Mouse (Mus musculus) central nervous system, embryonic 14 days (tissue): ENCODE results near the gene Stox1. TPM values are rescaled to one million over a fixed set of nuclear protein-coding genes. Genes with fewer than 3 reads are reported as not detected.

Source experiments
- polyA plus RNA-seq: library from polyadenylated mRNA; depleted of rRNA; stranded (reverse); fragments of >200 nt; gene quantifications from 2 replicates; pipeline ENCODE4 v1.2.3, GENCODE M21; 2012; rRNA removed

Gene Stox1
- 2.2 and 2.5 TPM in 2 replicates for polyA plus RNA-seq

DNA sequence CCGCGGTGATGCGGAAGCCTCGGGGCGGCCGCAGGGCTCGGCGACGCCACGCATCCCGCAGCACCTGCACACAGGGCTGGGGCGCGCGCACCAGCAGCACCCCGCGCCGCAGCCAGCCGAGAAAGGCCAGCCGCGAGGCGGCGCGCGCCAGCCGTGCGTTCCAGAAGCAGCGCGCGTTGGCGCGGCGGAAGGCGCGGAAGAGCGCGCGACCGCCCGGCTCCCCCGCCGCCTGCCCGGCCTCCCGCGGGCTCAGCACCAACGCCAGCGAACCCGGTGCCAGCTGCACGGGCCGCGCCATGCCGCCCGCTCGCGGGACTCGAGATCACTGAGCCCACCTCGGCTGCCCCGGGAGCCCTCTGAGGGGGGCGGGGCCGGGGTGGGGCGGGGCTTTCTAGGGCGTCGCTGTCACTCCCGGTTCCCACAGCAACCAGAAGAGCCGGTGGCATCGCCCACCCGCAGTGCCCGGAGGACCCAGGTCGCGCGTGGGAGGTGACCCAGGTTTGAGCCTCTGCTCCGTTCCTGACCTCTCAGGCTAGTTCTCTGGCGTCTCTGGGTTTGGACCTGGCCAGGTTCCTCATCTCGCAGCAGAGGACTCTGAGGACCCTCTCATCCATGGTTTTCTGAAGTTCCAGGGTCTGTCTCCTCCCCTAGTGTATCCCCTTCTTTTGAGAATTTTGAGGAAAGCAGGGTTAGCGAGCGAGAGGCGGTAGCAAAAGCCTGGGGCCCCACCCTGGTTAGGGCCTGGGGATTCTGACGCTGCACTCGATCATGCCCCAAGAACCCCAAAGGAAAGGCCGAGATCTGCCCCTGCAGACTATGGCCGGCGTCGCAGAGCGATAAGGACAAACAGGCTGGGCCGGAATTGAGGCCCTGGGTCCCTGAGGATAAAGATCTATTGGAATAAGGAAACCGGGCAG lies at the start of gene Stox1:
Gene Stox1 (minus strand): TSS at position 358 of the 917 bp plus-strand sequence.

DNA sequence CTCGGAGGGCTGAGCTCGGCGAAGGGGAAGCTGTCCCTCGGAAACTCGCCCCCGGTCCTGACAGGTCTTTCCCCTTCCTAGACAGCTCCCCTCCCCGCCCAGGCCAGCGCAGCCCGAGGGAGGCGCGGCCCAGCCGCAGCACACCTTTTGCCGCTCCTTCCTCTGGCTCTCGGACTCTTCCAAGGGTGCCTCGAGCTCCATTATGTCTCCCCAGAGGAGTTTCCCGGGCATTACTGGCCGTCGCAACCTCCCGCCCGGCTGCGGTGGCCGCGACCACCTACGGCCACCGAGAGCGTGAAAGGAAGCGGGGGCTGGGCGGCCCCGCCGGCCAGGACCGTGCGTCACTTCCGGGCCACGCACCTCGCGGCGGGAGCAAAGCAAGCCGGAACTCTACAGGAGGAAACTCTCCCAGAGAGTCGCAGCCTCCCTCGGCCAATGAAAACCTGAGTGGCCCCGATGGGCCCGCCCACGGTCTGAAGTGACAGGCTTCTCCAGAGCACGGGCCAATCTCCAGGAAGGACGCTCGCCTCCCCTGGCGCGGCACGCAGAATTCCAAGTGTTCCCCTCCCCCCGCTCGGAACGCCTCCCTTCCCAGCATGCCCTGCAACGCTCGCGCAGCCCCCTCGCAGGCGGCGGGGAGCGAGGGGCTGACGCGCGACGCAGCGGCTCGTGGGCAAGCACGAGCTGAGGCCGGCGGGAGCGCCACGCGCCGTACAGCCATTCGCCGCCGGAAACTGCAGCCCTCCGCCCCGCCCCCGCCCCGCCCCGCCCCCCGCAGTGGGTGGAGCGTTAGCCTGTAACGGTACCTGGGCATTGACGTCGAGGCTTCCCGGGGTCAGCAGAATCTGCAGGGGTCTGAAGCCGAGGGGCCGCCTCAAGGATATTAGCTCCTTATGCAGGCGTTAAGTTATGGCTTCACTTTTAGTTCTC lies 74.8 kb downstream of the Stox1 start, which contains the start of gene Ddx50:
Gene Ddx50 (minus strand): TSS at position 338 of the 930 bp plus-strand sequence.

Other genes with a start within 250 kb of the Stox1 start
- 26.5 and 29.8 TPM in 2 replicates for gene Vps26a, start 239.3 kb downstream of the Stox1 start, polyA plus RNA-seq
- gene Srgn, start 198.7 kb downstream of the Stox1 start, polyA plus RNA-seq: 6.1 and 9.6 TPM in 2 replicates
- gene Kif1bp, start 147.7 kb downstream of the Stox1 start, polyA plus RNA-seq: 62.4 and 68.2 TPM in 2 replicates
- gene Ddx21, start 123.8 kb downstream of the Stox1 start, polyA plus RNA-seq: 46.7 and 50.2 TPM in 2 replicates
- gene Ddx50, start 74.9 kb downstream of the Stox1 start, polyA plus RNA-seq: 83.7 and 92.3 TPM in 2 replicates
- 87.3 and 93.4 TPM in 2 replicates for gene Ccar1, start 66.2 kb upstream of the Stox1 start, polyA plus RNA-seq
- 7.3 and 7.6 TPM in 2 replicates for gene Tet1, start 182.9 kb upstream of the Stox1 start, polyA plus RNA-seq
- 17.1 and 18.0 TPM in 2 replicates for gene Slc25a16, start 194.5 kb upstream of the Stox1 start, polyA plus RNA-seq
- gene Dna2, start 220.9 kb upstream of the Stox1 start, polyA plus RNA-seq: 14.5 and 17.5 TPM in 2 replicates